Mouse (Mus musculus): ENCODE measurements around the gene Teddm1b. TPM values are rescaled to one million over a fixed set of nuclear protein-coding genes. Genes with fewer than 3 reads are reported as not detected.

Teddm1b gene
- polyA plus RNA-seq (2012; fragmentation: generic; extraction: Trizol) = under 1 TPM in 1 of 2 experiments, not detected in 1; 0.07 TPM

DNA sequence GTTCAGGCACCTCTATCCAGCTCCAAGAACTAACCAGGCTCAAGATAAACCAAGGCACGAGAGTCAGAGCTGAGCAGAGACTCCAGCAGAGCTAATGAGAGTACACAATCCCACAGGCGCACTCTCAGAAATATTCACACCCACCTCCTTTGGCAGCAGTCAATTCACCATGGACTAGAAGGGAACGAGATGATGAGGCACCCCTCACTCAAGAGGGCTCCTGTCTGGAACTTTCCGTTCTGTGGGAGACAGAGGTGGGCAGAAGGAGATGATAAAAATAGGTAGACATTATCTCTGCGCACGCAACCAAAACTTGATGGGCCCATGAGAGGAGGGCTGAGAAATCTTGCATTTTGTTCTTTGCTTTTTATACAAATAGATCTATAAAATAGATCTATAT is at the start of gene Teddm1b:
Teddm1b (plus strand) TSS at position 301 of the 400 bp plus-strand sequence.

DNA sequence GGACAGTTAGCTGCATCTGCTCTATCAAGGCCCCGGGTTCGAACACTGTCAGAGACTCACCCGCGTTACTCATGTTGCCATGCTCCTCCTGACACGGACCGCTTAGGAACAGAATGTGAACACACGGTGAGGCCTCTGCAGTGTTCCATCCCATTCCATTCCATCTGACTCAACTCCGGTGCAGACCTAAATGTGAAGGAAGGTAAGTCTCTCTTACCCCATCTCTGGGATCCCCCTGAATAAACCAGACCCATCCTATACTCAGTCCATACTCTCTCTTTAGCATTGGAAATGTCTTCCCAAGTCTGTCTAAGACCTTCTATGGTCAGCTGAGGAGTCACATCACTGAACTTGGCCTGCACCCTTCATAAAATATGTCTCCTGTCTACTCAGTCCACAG is 30.1 kb upstream of the Teddm1b start, which contains the start of gene Rgsl1:
Rgsl1 (minus strand) TSS at position 101 of the 400 bp plus-strand sequence.

GRCm38 (mm10) chr1:153891442-153891841 is 17.3 kb downstream of the Teddm1b start, which contains the start of gene Teddm1a:
Teddm1a (plus strand) TSS chr1:153891742.

DNA sequence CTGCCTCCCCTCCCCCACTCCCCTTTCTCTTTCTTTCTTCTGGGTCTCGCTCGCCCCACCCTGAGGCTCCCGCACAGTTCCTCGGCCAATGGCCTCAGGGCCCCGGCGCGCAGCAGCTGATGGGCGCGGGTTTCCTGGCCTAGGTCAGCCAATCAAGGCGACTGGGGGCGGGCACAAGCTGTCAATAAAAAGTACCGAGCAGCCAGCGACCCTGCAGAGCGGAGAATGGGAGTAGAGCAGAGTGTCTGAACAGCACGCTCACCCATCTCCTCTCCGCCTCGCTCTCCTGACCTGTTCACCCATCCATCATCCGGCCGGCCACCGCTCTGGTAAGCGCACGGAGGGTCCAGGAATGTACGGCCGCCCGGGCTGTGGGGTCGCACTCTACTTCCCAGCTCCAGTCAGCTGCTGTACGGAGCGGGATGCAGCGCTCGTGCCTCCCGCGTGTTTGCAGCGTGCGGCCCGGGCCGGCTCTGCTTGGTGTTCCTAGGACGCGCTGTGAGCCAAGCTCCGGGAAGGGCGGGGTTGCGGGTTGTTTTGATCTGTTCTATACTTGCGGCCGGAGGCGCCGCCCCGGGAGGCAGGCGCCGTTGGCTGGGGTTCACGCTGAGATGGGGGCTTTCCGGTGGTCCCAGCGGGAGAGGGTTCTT is 25.7 kb downstream of the Teddm1b start, which contains the start of the genes Glul and Teddm2:
Glul (plus strand) TSS at position 214 of the 650 bp plus-strand sequence.
Teddm2 (minus strand) TSS at position 498 of the 650 bp plus-strand sequence.

Other genes with a start within 250 kb of the Teddm1b start
- gene Rgs8, start 221.3 kb upstream of the Teddm1b start, polyA plus RNA-seq (2012; fragmentation: generic; extraction: Trizol) = under 1 TPM; 0.02 TPM
- gene Rgs16, start 134.0 kb upstream of the Teddm1b start, polyA plus RNA-seq (2012; fragmentation: generic; extraction: Trizol) = under 1 TPM; 0.11 to 0.25 TPM
- gene Rnasel, start 124.9 kb upstream of the Teddm1b start, polyA plus RNA-seq (2012; fragmentation: generic; extraction: Trizol) = under 1 TPM; 0.01 to 0.98 TPM
- gene Rgsl1, start 30.2 kb upstream of the Teddm1b start, polyA plus RNA-seq (2012; fragmentation: generic; extraction: Trizol) = under 1 TPM in 1 of 2 experiments, not detected in 1; 0.04 TPM
- gene Teddm1a, start 17.4 kb downstream of the Teddm1b start, polyA plus RNA-seq (2012; fragmentation: generic; extraction: Trizol) = not detected
- 10 to 100 TPM; 18.0 to 45.9 TPM for gene Glul, start 25.6 kb downstream of the Teddm1b start, polyA plus RNA-seq (2012; fragmentation: generic; extraction: Trizol)
- gene Teddm2, start 25.9 kb downstream of the Teddm1b start, polyA plus RNA-seq (2012; fragmentation: generic; extraction: Trizol) = under 1 TPM; 0.14 to 0.24 TPM

Measured in C3H10T1/2 (cell line).